Mouse (Mus musculus): Measurements from ENCODE around the gene Gba.

GRCm38 (mm10) chr3:89163643-89164245, 39.0 kb upstream of the Gba start:
- TF ChIP-seq POLR2A (IDR thresholded peaks at IDR 0.05; ENCODE audit: low read depth, low read length) = no peak
- TF ChIP-seq CTCF (IDR thresholded peaks at IDR 0.05; ENCODE audit: extremely low read depth, insufficient read depth, insufficient read length, insufficient replicate concordance) = no peak
